In the genomic region with DNA sequence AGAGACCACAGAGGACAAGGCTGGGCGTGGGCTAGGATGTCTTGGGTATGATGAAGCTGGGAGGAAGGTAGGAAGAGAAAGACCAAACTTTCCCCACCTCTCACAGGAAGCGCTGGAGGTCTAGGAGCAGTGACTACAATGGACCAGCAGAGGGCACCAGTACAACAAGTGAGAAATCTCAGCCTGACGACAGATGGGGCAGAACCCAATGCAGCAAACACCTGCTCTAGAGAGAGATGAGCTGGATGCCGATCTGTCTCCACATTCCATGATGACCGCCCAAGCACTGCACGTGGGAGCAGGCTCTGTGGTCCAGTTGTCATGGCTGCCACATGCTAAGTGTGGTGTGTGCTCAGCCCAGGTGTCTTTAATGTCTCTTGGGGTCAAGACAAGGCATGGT, we compare ENCODE assay signal across 8 mouse cellular contexts. TPM values are rescaled to one million over a fixed set of nuclear protein-coding genes. Genes with fewer than 3 reads are reported as not detected.
A peak's percentile ranks its signal among the peaks of the same experiment; 100 is the strongest.
DNase-seq lines count a peak whose midpoint lies in the region; ATAC-seq and TF ChIP-seq lines count a peak whose summit lies in the region.

No protein-coding gene starts in this region.

- DNase-seq in CD8-positive naive resting alpha-beta T cell, adult 2 months (ENCODE audit: low read depth in 2 of 2, low spot score in 2 of 2): peak; percentile 11 to 33
- DNase-seq in Muller cell, postnatal 12 days (ENCODE audit: inconsistent ontology term): peak; percentile 65
- peak; percentile 82 to 86 for DNase-seq in cerebellum, postnatal 10 days
- peak; percentile 70 for DNase-seq in liver, postnatal 0 days
- no peak for DNase-seq in gastrocnemius, postnatal 25 days

- no peak overlapping the region for H3K4me2 ChIP-seq in kidney, embryonic 16.5 days (replicated peaks; ENCODE audit: low read depth, low read length)
- no peak overlapping the region for H3K4me2 ChIP-seq in liver, postnatal 0 days (ENCODE audit: low read depth, low read length)
- no peak overlapping the region for H3K4me2 ChIP-seq in neural tube, embryonic 15.5 days

- H3K27me3 ChIP-seq in kidney, embryonic 16.5 days (ENCODE audit: insufficient read depth, low read length): 0 out of 2 replicates have a peak, but pooled peaks cover 5% of the 10 kb centered on the region
- no peaks in the 10 kb centered on the region for H3K27me3 ChIP-seq in liver, postnatal 0 days (ENCODE audit: insufficient read depth, low read length)
- H3K27me3 ChIP-seq in neural tube, embryonic 15.5 days (replicated peaks): no peaks in the 10 kb centered on the region

- H3K36me3 ChIP-seq in kidney, embryonic 16.5 days (ENCODE audit: insufficient read depth, low read length): no peaks in the 10 kb centered on the region
- H3K36me3 ChIP-seq in liver, postnatal 0 days (replicated peaks; ENCODE audit: insufficient read depth, low read length): no peaks in the 10 kb centered on the region
- no peaks in the 10 kb centered on the region for H3K36me3 ChIP-seq in neural tube, embryonic 15.5 days

- no peak overlapping the region for H3K4me3 ChIP-seq in kidney, embryonic 16.5 days (ENCODE audit: low read length)
- no peak overlapping the region for H3K4me3 ChIP-seq in liver, postnatal 0 days (ENCODE audit: low read depth, low read length)
- H3K4me3 ChIP-seq in neural tube, embryonic 15.5 days (replicated peaks): no peak overlapping the region

- H3K9ac ChIP-seq in kidney, embryonic 16.5 days (replicated peaks; ENCODE audit: low read length): no peak overlapping the region
- H3K9ac ChIP-seq in liver, postnatal 0 days (replicated peaks): no peak overlapping the region
- H3K9ac ChIP-seq in neural tube, embryonic 15.5 days (replicated peaks): no peak overlapping the region

- peak; percentile 88 for TF ChIP-seq CTCF in liver, postnatal 0 days (IDR thresholded peaks at IDR 0.05; ENCODE audit: low read depth)

- 5% methylated on average over 6 of the region's 6 CpGs for WGBS in kidney, embryonic 16.5 days
- 4% methylated on average over 6 of the region's 6 CpGs for WGBS in liver, postnatal 0 days (ENCODE audit: insufficient replicate concordance)
- 4% methylated on average over 6 of the region's 6 CpGs for WGBS in neural tube, embryonic 15.5 days

- H3K27ac ChIP-seq in kidney, embryonic 16.5 days (ENCODE audit: low read length): no peak overlapping the region
- no peak overlapping the region for H3K27ac ChIP-seq in liver, postnatal 0 days (ENCODE audit: low read depth)
- H3K27ac ChIP-seq in neural tube, embryonic 15.5 days (replicated peaks): no peak overlapping the region

- peak; percentile 79 for ATAC-seq in frontal cortex, adult (ENCODE audit: low TSS enrichment)
- ATAC-seq in kidney, embryonic 16.5 days (ENCODE audit: low FRiP score, low TSS enrichment): peak; percentile 56
- ATAC-seq in liver, postnatal 0 days: peak; percentile 47; the same call in 1 of the 2 replicates
- ATAC-seq in neural tube, embryonic 15.5 days (ENCODE audit: low FRiP score): peak; percentile 29

- no peaks in the 10 kb centered on the region for H3K4me1 ChIP-seq in kidney, embryonic 16.5 days (ENCODE audit: insufficient read depth, low read length)
- H3K4me1 ChIP-seq in liver, postnatal 0 days (ENCODE audit: insufficient read depth): no peaks in the 10 kb centered on the region
- no peaks in the 10 kb centered on the region for H3K4me1 ChIP-seq in neural tube, embryonic 15.5 days

- H3K9me3 ChIP-seq in kidney, embryonic 16.5 days (ENCODE audit: low read length): no peaks in the 10 kb centered on the region
- H3K9me3 ChIP-seq in liver, postnatal 0 days (ENCODE audit: low read length): no peaks in the 10 kb centered on the region
- H3K9me3 ChIP-seq in neural tube, embryonic 15.5 days (replicated peaks): no peaks in the 10 kb centered on the region

- TF ChIP-seq EP300 in liver, postnatal 0 days (IDR thresholded peaks at IDR 0.05; ENCODE audit: low read depth): no peak

RNA-seq across cellular contexts. Expression of gene Pcsk9, which starts 10.1 kb away (rescaled TPM):
- polyA plus RNA-seq in kidney, embryonic 16.5 days (2015; fragmentation: Nextera tagmentation; extraction: Ambion mirVana): 18.0 and 19.1 TPM in 2 replicates
- 9.0 and 9.8 TPM in 2 replicates for polyA plus RNA-seq in liver, postnatal 0 days (2015; fragmentation: Nextera tagmentation; extraction: Ambion mirVana)
- polyA plus RNA-seq in neural tube, embryonic 15.5 days (2015; fragmentation: Nextera tagmentation; extraction: Ambion mirVana): 0.78 and 9.0 TPM in 2 replicates
- total RNA-seq in gastrocnemius, postnatal 25 days (2021): under 1 TPM in 1 of 2 experiments, not detected in 1; 0.08 TPM

RNA-seq across cellular contexts. Expression of gene Bsnd, which starts 17.8 kb away (rescaled TPM):
- polyA plus RNA-seq in kidney, embryonic 16.5 days (2015; fragmentation: Nextera tagmentation; extraction: Ambion mirVana): 15.6 and 16.5 TPM in 2 replicates
- polyA plus RNA-seq in liver, postnatal 0 days (2015; fragmentation: Nextera tagmentation; extraction: Ambion mirVana): not detected in 2 replicates
- polyA plus RNA-seq in neural tube, embryonic 15.5 days (2015; fragmentation: Nextera tagmentation; extraction: Ambion mirVana): not detected in 2 replicates
- not detected for total RNA-seq in gastrocnemius, postnatal 25 days (2021)

Comparison
In these comparisons a context has a peak if more than half of its experiments do, and no peak if none do; other contexts are left out.
1. ATAC-seq: peak in every context shown above with its lines; median percentile 79 in frontal cortex, adult; 56 in kidney, embryonic 16.5 days; 47 in liver, postnatal 0 days; 29 in neural tube, embryonic 15.5 days.
2. RNA of gene Bsnd, which starts 17.8 kb away (polyA plus RNA-seq): 15.6 to 16.5 TPM in kidney, embryonic 16.5 days; not detected in liver, postnatal 0 days and not detected in neural tube, embryonic 15.5 days; every median in the first group is over 10 times any median in the second.